Mouse (Mus musculus) stomach, adult 2 months (tissue): ENCODE results near the gene Gm6351. TPM values are rescaled to one million over a fixed set of nuclear protein-coding genes. Genes with fewer than 3 reads are reported as not detected.

Experiments used
- polyA plus RNA-seq: library from polyadenylated mRNA; depleted of rRNA; stranded (reverse); fragments of >200 nt; gene quantifications from 2 replicates; pipeline ENCODE4 v1.2.3, GENCODE M21; 2012; rRNA removed

The Gm6351 gene
- not detected in 2 replicates for polyA plus RNA-seq

GRCm38 (mm10) chr5:94076085-94076484 is at the start of gene Gm6351:
Gene Gm6351, plus strand, starts transcription at chr5:94076385.

DNA sequence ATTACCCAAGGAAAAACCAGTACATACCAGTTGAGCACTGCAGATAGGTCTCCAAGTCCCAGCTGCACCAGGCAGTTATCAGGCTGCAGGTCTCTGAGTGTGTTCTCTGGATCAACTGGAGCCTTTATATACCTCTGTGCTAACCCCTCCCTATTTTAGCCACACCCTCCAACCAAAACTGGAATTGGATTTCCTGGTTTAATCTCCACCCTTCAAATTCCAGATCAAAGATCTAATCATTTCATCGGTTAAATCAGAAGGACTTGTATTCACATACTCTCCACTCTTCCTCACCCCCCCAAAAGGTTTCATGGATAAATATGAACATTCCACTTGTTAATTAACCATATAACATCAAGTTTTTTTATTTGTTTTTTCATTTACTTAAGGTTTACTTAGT is 5.7 kb upstream of the Gm6351 start, which contains the start of gene BC061212:
BC061212 (minus strand) TSS at position 101 of the 400 bp plus-strand sequence.

Other genes starting within 250 kb of the Gm6351 start
- not detected in 2 replicates for gene Gm7792, start 232.6 kb upstream of the Gm6351 start, polyA plus RNA-seq
- not detected in 2 replicates for gene Gm16429, start 147.3 kb upstream of the Gm6351 start, polyA plus RNA-seq
- not detected in 2 replicates for gene BC061212, start 5.8 kb upstream of the Gm6351 start, polyA plus RNA-seq
- not detected in 2 replicates for gene Gm3106, start 141.6 kb downstream of the Gm6351 start, polyA plus RNA-seq
- gene A430089I19Rik, start 230.4 kb downstream of the Gm6351 start, polyA plus RNA-seq: not detected in 2 replicates
- gene Gm6502, start 238.1 kb downstream of the Gm6351 start, polyA plus RNA-seq: not detected in 2 replicates